Mouse (Mus musculus): ENCODE measurements around the gene Cpb2. TPM values are rescaled to one million over a fixed set of nuclear protein-coding genes. Genes with fewer than 3 reads are reported as not detected.
A peak's percentile ranks its signal among the peaks of the same experiment; 100 is the strongest.

Gene Cpb2
- polyA plus RNA-seq, 1 experiment from 2014 or later = 2.9 TPM

DNA sequence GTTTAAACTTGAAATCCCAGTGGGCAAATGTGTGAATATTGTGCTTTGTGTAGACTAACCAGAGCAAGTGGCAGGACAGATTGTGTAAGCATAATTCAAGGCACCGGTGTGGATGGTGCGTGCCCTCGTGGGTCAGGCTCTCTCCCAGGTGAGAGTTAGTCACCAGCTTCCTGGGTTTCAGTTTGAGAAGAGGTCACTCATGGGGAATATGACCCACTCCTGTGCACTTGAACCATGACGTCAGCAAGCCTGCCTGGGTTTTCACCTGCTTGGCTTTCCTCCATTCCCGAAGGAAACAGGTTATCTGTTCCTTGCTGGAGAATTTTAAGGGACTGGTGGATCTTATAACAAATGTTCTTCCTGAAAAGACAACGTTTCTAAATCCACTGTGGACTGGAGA, 19.7 kb upstream of the Cpb2 start:
- ATAC-seq (ENCODE audit: low FRiP score, low TSS enrichment) (no peak), DNase-seq (ENCODE audit: low spot score) (no peak)
- H3K9me3 ChIP-seq (ENCODE audit: control insufficient read depth, low read length) = no peaks in the 10 kb centered on the region
- H3K36me3 ChIP-seq (ENCODE audit: control insufficient read depth, insufficient read depth, low read length) = no peaks in the 10 kb centered on the region
- H3K27ac ChIP-seq (replicated peaks) = no peak overlapping the region
- TF ChIP-seq CTCF (IDR thresholded peaks at IDR 0.05; ENCODE audit: low read depth) (no peak), EP300 (optimal IDR thresholded peaks at IDR 0.05) (no peak)
- H3K9ac ChIP-seq (ENCODE audit: low read length) = no peak overlapping the region
- no peaks in the 10 kb centered on the region for H3K4me1 ChIP-seq (replicated peaks; ENCODE audit: control insufficient read depth, insufficient read depth)
- WGBS = 76% methylated on average over 6 of the region's 6 CpGs
- no peaks in the 10 kb centered on the region for H3K27me3 ChIP-seq (ENCODE audit: control insufficient read depth, insufficient read depth, low read length)
- no peak overlapping the region for H3K4me2 ChIP-seq (replicated peaks; ENCODE audit: low read depth)
- H3K4me3 ChIP-seq (ENCODE audit: low read depth, low read length) = no peak overlapping the region

DNA sequence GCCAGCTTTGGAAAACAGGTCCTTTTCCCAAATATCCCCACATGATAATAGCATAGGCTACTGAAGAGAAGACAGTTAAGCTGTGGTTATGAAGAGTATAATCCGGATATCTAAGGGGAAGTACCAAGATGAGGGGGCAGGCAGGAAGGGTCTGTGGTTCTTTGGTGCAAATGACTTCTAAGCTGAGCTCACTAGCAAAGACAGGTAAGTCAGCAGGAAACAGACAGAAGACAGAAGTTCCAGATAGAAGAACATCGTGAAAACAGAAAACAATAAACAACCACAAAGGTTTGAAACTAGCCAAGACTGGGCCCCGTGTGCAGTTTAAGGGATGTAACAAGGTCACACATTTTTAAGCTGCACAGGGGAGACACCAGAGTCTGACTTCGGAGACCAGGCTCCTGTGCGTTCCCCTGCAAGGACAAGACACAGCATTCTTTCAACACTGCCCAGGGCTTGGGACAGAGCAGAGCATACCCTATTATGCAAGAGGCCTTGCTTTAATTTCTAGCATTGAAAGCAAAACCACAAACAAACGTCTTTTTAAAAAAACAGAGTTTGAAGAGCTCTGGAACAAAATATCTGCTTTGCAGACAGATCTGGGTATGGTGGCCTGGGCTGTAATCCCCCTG, 14.5 kb upstream of the Cpb2 start:
- no peaks in the 10 kb centered on the region for H3K9me3 ChIP-seq (ENCODE audit: control insufficient read depth, low read length)
- no peak overlapping the region for H3K4me3 ChIP-seq (ENCODE audit: low read depth, low read length)
- DNase-seq (ENCODE audit: low spot score) = no peak
- no peaks in the 10 kb centered on the region for H3K4me1 ChIP-seq (replicated peaks; ENCODE audit: control insufficient read depth, insufficient read depth)
- TF ChIP-seq EP300 (optimal IDR thresholded peaks at IDR 0.05) (no peak), CTCF (IDR thresholded peaks at IDR 0.05; ENCODE audit: low read depth) (no peak)
- no peak for ATAC-seq (ENCODE audit: low FRiP score, low TSS enrichment)
- H3K27ac ChIP-seq (replicated peaks) = no peak overlapping the region
- H3K27me3 ChIP-seq (ENCODE audit: control insufficient read depth, insufficient read depth, low read length) = no peaks in the 10 kb centered on the region
- no peak overlapping the region for H3K9ac ChIP-seq (ENCODE audit: low read length)
- no peak overlapping the region for H3K4me2 ChIP-seq (replicated peaks; ENCODE audit: low read depth)
- WGBS = 79% methylated on average over 6 of the region's 6 CpGs
- no peaks in the 10 kb centered on the region for H3K36me3 ChIP-seq (ENCODE audit: control insufficient read depth, insufficient read depth, low read length)

DNA sequence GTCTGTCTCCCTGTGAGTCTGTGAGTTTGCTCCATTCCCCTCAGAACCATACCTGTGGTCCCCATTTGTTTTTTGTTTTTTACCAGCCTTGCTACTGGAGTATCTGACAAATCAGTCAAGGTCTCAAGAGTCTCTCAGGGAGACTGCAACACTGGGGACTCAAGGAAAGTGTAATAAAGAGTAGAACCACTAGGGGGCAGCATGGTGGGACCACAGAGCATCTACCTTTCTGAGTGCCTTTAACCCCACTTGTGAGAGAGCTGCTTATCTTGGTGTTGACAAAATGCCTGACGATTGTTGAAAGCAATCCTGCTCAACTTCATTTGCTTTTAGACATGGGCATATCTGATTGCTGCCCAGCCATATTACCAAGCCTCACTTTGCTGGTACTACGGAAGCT, 12.3 kb upstream of the Cpb2 start:
- no peaks in the 10 kb centered on the region for H3K27me3 ChIP-seq (ENCODE audit: control insufficient read depth, insufficient read depth, low read length)
- no peaks in the 10 kb centered on the region for H3K9me3 ChIP-seq (ENCODE audit: control insufficient read depth, low read length)
- DNase-seq (ENCODE audit: low spot score) (peak; percentile 29), ATAC-seq (ENCODE audit: low FRiP score, low TSS enrichment) (peak; percentile 27; the same call in 1 of the 2 replicates)
- H3K4me3 ChIP-seq (ENCODE audit: low read depth, low read length) = no peak overlapping the region
- H3K9ac ChIP-seq (ENCODE audit: low read length) = no peak overlapping the region
- no peaks in the 10 kb centered on the region for H3K36me3 ChIP-seq (ENCODE audit: control insufficient read depth, insufficient read depth, low read length)
- H3K27ac ChIP-seq (replicated peaks) = no peak overlapping the region
- TF ChIP-seq EP300 (optimal IDR thresholded peaks at IDR 0.05) (no peak), CTCF (IDR thresholded peaks at IDR 0.05; ENCODE audit: low read depth) (peak; percentile 70)
- WGBS = 48% methylated on average over 2 of the region's 2 CpGs
- H3K4me1 ChIP-seq (replicated peaks; ENCODE audit: control insufficient read depth, insufficient read depth) = no peaks in the 10 kb centered on the region
- no peak overlapping the region for H3K4me2 ChIP-seq (replicated peaks; ENCODE audit: low read depth)

DNA sequence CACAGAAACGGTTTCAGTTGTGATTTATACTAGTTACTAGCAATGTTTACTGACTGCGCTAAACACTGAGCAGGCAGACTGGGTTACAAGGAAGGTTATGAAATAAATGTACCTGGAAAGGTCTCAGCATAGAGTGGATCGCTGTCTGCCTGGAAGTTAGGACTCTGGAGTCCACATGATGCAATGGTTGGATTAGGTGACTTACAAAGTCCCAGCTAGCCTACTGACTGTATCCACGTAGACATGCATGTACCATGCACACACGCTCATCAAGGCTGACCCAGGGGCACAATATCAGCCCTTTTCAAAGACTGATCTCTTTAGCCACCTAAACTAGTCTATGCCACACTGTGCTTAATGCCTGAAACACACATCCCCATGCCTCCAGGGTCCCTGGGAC, 9.0 kb upstream of the Cpb2 start:
- no peaks in the 10 kb centered on the region for H3K4me1 ChIP-seq (replicated peaks; ENCODE audit: control insufficient read depth, insufficient read depth)
- WGBS = 87% methylated on average over 5 of the region's 5 CpGs

DNA sequence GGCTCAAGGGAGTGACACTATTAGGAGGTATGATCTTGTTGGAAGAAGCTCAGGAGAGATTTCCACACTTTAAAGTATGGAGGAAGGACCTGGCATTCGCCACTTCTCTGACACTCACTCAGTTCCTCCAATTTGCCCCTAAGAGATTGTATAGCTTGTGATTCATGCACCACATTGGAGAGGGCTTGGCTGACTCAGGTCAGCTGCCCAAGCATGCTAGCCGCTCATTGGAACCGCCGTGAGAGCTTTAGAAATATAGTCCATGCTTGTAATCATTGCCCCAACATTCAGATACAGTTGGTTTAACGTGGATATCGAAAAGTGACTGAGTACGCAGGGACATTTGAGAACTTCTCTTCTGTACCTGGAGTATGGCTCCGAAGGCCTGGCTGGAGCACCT, 6.5 kb upstream of the Cpb2 start:
- Histone ChIP-seq H3K9ac (ENCODE audit: low read length) (no peak overlapping the region), H3K4me2 (replicated peaks; ENCODE audit: low read depth) (no peak overlapping the region), H3K9me3 (ENCODE audit: control insufficient read depth, low read length) (no peaks in the 10 kb centered on the region), H3K4me3 (ENCODE audit: low read depth, low read length) (no peak overlapping the region), H3K27me3 (ENCODE audit: control insufficient read depth, insufficient read depth, low read length) (no peaks in the 10 kb centered on the region), H3K27ac (replicated peaks) (no peak overlapping the region), H3K4me1 (replicated peaks; ENCODE audit: control insufficient read depth, insufficient read depth) (no peaks in the 10 kb centered on the region), H3K36me3 (ENCODE audit: control insufficient read depth, insufficient read depth, low read length) (no peaks in the 10 kb centered on the region)
- ATAC-seq (ENCODE audit: low FRiP score, low TSS enrichment) (no peak), DNase-seq (ENCODE audit: low spot score) (no peak)
- TF ChIP-seq EP300 (optimal IDR thresholded peaks at IDR 0.05) = no peak
- no peak for TF ChIP-seq CTCF (IDR thresholded peaks at IDR 0.05; ENCODE audit: low read depth)
- 87% methylated on average over 8 of the region's 8 CpGs for WGBS

More for the DNA sequence above, 9.0 kb upstream of the Cpb2 start:
- DNase-seq (ENCODE audit: low spot score) (no peak), ATAC-seq (ENCODE audit: low FRiP score, low TSS enrichment) (no peak)
- Histone ChIP-seq H3K9ac (ENCODE audit: low read length) (no peak overlapping the region), H3K9me3 (ENCODE audit: control insufficient read depth, low read length) (no peaks in the 10 kb centered on the region), H3K36me3 (ENCODE audit: control insufficient read depth, insufficient read depth, low read length) (no peaks in the 10 kb centered on the region), H3K4me2 (replicated peaks; ENCODE audit: low read depth) (no peak overlapping the region), H3K27ac (replicated peaks) (no peak overlapping the region), H3K27me3 (ENCODE audit: control insufficient read depth, insufficient read depth, low read length) (no peaks in the 10 kb centered on the region), H3K4me3 (ENCODE audit: low read depth, low read length) (no peak overlapping the region)
- no peak for TF ChIP-seq EP300 (optimal IDR thresholded peaks at IDR 0.05)
- TF ChIP-seq CTCF (IDR thresholded peaks at IDR 0.05; ENCODE audit: low read depth) = no peak

DNA sequence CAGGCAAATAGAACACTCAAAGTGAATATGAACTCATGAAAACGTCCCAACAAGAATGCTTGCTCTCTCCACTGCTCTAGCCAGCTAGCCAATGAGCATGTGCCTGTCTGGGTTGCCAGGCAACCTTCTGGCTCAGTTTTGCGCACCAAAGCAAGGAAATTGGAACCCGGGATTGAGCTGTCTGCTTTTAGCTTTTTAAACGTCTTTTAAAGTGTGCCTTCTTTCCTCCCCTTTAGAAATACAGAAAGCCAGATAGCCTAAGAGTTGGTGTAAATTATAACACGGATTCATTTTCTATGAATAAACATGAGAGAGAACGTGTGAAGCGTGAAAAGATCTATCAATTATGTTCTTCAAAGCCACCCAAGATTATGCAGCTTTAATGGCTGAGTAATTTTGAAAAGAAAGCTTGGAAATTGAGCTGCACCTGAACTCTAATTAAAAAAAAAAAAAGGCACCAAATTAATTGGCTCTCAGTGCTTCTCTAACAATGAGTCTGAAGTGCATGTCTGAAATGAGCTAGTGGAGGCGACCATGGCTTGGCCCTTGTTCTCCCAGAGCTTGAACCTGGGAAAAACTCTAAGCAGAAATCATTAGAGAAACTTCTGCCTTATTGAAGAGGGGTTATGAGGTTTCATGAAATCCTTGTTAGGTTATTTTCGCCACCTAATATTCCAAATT, 6.0 kb upstream of the Cpb2 start:
- no peak overlapping the region for H3K27ac ChIP-seq (replicated peaks)
- H3K4me2 ChIP-seq (replicated peaks; ENCODE audit: low read depth) = no peak overlapping the region
- H3K9me3 ChIP-seq (ENCODE audit: control insufficient read depth, low read length) = no peaks in the 10 kb centered on the region
- H3K4me1 ChIP-seq (replicated peaks; ENCODE audit: control insufficient read depth, insufficient read depth) = no peaks in the 10 kb centered on the region
- no peak overlapping the region for H3K9ac ChIP-seq (ENCODE audit: low read length)
- H3K27me3 ChIP-seq (ENCODE audit: control insufficient read depth, insufficient read depth, low read length) = no peaks in the 10 kb centered on the region
- H3K4me3 ChIP-seq (ENCODE audit: low read depth, low read length) = no peak overlapping the region
- no peak for ATAC-seq (ENCODE audit: low FRiP score, low TSS enrichment)
- DNase-seq (ENCODE audit: low spot score) = no peak
- no peak for TF ChIP-seq EP300 (optimal IDR thresholded peaks at IDR 0.05)
- no peak for TF ChIP-seq CTCF (IDR thresholded peaks at IDR 0.05; ENCODE audit: low read depth)
- 55% methylated on average over 9 of the region's 9 CpGs for WGBS
- H3K36me3 ChIP-seq (ENCODE audit: control insufficient read depth, insufficient read depth, low read length) = no peaks in the 10 kb centered on the region

Data from stomach, postnatal 0 days (tissue).